Mouse (Mus musculus): ENCODE measurements around the gene Trip10. TPM values are rescaled to one million over a fixed set of nuclear protein-coding genes. Genes with fewer than 3 reads are reported as not detected.

The Trip10 gene
- polyA plus RNA-seq, 1 experiment from 2014 or later = 47.8 TPM

DNA sequence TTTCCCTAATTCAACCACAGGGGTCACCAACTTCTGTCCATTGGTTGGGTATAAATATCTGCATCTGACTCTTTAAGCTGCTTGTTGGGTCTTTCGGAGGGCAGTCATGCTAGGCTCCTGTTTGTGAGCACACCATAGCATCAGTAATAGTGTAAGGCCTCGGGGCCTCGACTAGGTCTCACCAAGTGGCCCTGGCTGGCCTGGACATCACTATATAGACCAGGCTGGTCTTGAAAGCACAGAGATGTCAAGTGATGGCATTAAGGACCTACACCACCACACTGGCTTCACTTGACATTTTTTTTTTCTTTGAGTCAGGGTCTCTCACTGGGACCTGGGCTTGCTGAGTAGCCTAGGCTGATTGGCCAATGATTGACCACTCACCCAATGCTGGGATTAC is 8.9 kb downstream of the Trip10 start:
- H3K9ac ChIP-seq (ENCODE audit: low read length) = no peak overlapping the region
- no peak overlapping the region for H3K4me2 ChIP-seq (ENCODE audit: low read depth, low read length)
- no peak overlapping the region for H3K27ac ChIP-seq (ENCODE audit: low read length)
- H3K27me3 ChIP-seq (ENCODE audit: control insufficient read depth, insufficient read depth, low read length) = no peaks in the 10 kb centered on the region
- H3K9me3 ChIP-seq (replicated peaks; ENCODE audit: control insufficient read depth, low read length) = no peaks in the 10 kb centered on the region
- 89% methylated on average over 3 of the region's 3 CpGs for WGBS
- H3K4me1 ChIP-seq (ENCODE audit: control insufficient read depth, insufficient read depth, low read length) = no peaks in the 10 kb centered on the region
- no peak overlapping the region for H3K4me3 ChIP-seq (ENCODE audit: low read length)
- no peak for ATAC-seq (replicated peaks; ENCODE audit: extremely low read depth, insufficient read depth, low FRiP score)
- peaks cover 53% of the 10 kb centered on the region for H3K36me3 ChIP-seq (ENCODE audit: control insufficient read depth, insufficient read depth)

DNA sequence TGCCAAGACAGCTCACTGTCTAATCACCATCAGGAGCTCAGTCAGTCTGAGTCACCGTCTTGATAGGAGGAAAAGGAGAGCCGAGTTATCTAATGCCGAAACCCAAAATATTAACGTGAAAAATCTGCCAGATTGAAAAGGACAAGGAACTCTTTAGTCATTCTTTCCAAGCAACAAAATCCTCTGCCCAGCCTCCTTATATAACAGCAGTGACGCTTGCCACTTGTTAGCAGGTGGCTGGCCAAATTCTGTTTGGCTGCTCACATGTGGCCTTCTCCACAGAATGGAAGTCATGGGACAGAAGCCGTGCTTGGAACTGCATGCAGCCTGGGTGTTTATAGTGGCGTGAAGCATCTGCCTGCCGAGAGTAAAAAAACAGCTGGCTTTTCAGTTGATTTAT is 10.5 kb downstream of the Trip10 start:
- 84% methylated on average over 8 of the region's 8 CpGs for WGBS
- Histone ChIP-seq H3K4me3 (ENCODE audit: low read length) (no peak overlapping the region), H3K27ac (ENCODE audit: low read length) (no peak overlapping the region), H3K27me3 (ENCODE audit: control insufficient read depth, insufficient read depth, low read length) (no peaks in the 10 kb centered on the region), H3K9me3 (replicated peaks; ENCODE audit: control insufficient read depth, low read length) (no peaks in the 10 kb centered on the region), H3K4me2 (ENCODE audit: low read depth, low read length) (no peak overlapping the region), H3K9ac (ENCODE audit: low read length) (no peak overlapping the region), H3K4me1 (ENCODE audit: control insufficient read depth, insufficient read depth, low read length) (no peaks in the 10 kb centered on the region), H3K36me3 (ENCODE audit: control insufficient read depth, insufficient read depth) (peaks cover 44% of the 10 kb centered on the region)
- ATAC-seq (replicated peaks; ENCODE audit: extremely low read depth, insufficient read depth, low FRiP score) = no peak

DNA sequence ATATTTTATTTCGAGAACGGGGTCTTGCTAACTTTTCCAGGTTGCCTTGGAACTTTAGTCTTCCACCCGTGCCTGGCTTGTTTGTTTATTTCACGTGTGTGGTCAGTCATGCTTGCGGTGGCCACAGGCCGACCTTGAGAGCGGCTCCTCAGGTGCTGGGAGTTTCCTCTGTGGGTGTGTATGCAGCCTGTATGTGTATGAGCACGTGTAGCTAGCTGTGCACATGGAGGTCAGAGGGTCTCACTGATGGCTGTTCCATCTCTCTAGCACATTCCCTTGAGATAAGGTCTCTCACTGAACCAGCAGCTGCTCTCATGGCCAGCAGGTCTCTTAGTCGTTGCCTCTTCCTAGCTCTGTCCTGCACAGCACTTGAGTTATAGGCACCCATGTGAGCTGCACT is 11.1 kb downstream of the Trip10 start:
- WGBS = 64% methylated on average over 9 of the region's 9 CpGs
- Histone ChIP-seq H3K4me1 (ENCODE audit: control insufficient read depth, insufficient read depth, low read length) (peaks cover 4% of the 10 kb centered on the region; the same call in 1 of the 2 replicates), H3K9ac (ENCODE audit: low read length) (no peak overlapping the region), H3K9me3 (replicated peaks; ENCODE audit: control insufficient read depth, low read length) (no peaks in the 10 kb centered on the region), H3K36me3 (ENCODE audit: control insufficient read depth, insufficient read depth) (peaks cover 39% of the 10 kb centered on the region), H3K27me3 (ENCODE audit: control insufficient read depth, insufficient read depth, low read length) (no peaks in the 10 kb centered on the region), H3K4me3 (ENCODE audit: low read length) (no peak overlapping the region), H3K27ac (ENCODE audit: low read length) (no peak overlapping the region), H3K4me2 (ENCODE audit: low read depth, low read length) (no peak overlapping the region)
- ATAC-seq (replicated peaks; ENCODE audit: extremely low read depth, insufficient read depth, low FRiP score) = no peak

DNA sequence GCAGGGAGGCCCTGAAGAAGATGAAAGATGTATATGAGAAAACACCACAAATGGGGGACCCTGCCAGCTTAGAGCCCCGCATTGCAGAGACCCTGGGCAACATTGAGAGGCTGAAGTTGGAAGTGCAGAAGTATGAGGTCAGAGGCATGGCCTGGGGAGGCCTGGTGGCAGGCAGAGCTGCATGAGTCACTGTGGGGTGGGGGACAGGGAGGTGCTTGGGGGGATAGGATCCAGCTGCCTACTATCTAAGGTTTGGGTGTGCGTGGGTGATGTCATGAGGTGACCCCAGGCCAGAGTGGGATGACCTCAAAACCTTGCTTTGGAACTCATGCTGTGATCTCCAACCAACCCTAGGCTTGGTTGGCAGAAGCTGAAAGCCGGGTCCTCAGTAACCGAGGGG is 12.0 kb downstream of the Trip10 start:
- no peak overlapping the region for H3K4me2 ChIP-seq (ENCODE audit: low read depth, low read length)
- no peak overlapping the region for H3K4me3 ChIP-seq (ENCODE audit: low read length)
- WGBS = 91% methylated on average over 4 of the region's 4 CpGs
- H3K9ac ChIP-seq (ENCODE audit: low read length) = no peak overlapping the region
- H3K27ac ChIP-seq (ENCODE audit: low read length) = no peak overlapping the region
- H3K27me3 ChIP-seq (ENCODE audit: control insufficient read depth, insufficient read depth, low read length) = no peaks in the 10 kb centered on the region
- H3K4me1 ChIP-seq (ENCODE audit: control insufficient read depth, insufficient read depth, low read length) = peaks cover 6% of the 10 kb centered on the region; the same call in 1 of the 2 replicates
- no peak for ATAC-seq (replicated peaks; ENCODE audit: extremely low read depth, insufficient read depth, low FRiP score)
- H3K36me3 ChIP-seq (ENCODE audit: control insufficient read depth, insufficient read depth) = peaks cover 37% of the 10 kb centered on the region
- H3K9me3 ChIP-seq (replicated peaks; ENCODE audit: control insufficient read depth, low read length) = no peaks in the 10 kb centered on the region

DNA sequence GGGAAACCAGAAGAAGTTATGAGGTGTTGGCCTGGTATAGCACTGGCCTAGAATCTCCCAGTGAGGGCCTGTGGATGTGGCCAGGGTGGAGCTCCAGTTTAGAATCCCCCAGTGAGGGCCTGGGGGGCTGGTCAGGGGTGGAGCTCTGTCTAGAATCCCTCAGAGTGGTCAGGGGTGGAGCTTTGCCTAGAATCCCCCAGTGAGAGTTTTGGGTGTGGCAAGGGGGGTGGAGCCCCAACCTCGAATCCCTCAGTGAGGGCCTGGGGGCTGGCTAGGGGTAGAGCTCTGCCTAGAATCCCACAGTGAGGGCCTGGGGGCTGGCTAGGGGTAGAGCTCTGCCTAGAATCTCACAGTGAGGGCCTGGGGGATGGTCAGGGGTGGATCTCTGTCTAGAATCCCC is 12.5 kb downstream of the Trip10 start:
- Histone ChIP-seq H3K9ac (ENCODE audit: low read length) (no peak overlapping the region), H3K4me1 (ENCODE audit: control insufficient read depth, insufficient read depth, low read length) (peaks cover 6% of the 10 kb centered on the region; the same call in 1 of the 2 replicates), H3K27me3 (ENCODE audit: control insufficient read depth, insufficient read depth, low read length) (no peaks in the 10 kb centered on the region), H3K36me3 (ENCODE audit: control insufficient read depth, insufficient read depth) (peaks cover 35% of the 10 kb centered on the region), H3K4me3 (ENCODE audit: low read length) (no peak overlapping the region), H3K9me3 (replicated peaks; ENCODE audit: control insufficient read depth, low read length) (no peaks in the 10 kb centered on the region), H3K27ac (ENCODE audit: low read length) (no peak overlapping the region), H3K4me2 (ENCODE audit: low read depth, low read length) (no peak overlapping the region)
- 33% methylated on average over 1 of the region's 1 CpGs for WGBS
- no peak for ATAC-seq (replicated peaks; ENCODE audit: extremely low read depth, insufficient read depth, low FRiP score)

DNA sequence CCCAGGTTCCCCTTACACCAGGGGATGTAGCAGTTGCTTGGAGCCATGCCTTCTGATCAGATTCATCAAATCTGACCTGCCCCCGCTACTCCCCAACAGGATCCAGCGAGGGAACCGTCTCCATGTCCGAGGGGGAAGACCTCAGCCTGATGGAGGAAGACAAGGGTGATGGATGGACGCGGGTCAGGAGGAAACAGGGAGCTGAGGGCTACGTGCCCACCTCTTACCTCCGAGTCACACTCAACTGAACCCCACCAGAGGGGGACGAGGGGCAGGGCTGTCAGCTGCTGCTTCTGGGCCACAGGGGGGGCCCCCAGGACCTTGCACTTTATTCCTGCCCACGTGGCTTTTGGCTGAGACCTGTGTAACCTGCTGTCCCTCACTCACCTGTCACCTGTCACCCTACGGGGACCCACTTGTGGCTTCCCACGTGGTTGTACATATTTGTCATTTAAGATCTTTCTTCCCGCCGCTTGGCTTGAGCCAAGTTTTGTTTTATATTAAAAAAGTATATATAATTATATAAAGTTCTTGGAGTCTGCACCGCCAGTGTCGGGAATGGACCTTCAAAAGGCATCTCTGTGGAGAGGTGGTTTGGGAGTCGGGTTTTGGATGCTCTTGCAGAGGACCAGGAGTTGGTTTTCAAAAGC is 13.8 kb downstream of the Trip10 start:
- no peak for ATAC-seq (replicated peaks; ENCODE audit: extremely low read depth, insufficient read depth, low FRiP score)
- no peak overlapping the region for H3K4me2 ChIP-seq (ENCODE audit: low read depth, low read length)
- WGBS = 89% methylated on average over 17 of the region's 17 CpGs
- H3K27ac ChIP-seq (ENCODE audit: low read length) = no peak overlapping the region
- H3K4me3 ChIP-seq (ENCODE audit: low read length) = no peak overlapping the region
- H3K27me3 ChIP-seq (ENCODE audit: control insufficient read depth, insufficient read depth, low read length) = no peaks in the 10 kb centered on the region
- no peaks in the 10 kb centered on the region for H3K9me3 ChIP-seq (replicated peaks; ENCODE audit: control insufficient read depth, low read length)
- H3K9ac ChIP-seq (ENCODE audit: low read length) = no peak overlapping the region
- H3K4me1 ChIP-seq (ENCODE audit: control insufficient read depth, insufficient read depth, low read length) = peaks cover 6% of the 10 kb centered on the region; the same call in 1 of the 2 replicates
- peaks cover 27% of the 10 kb centered on the region for H3K36me3 ChIP-seq (ENCODE audit: control insufficient read depth, insufficient read depth)

DNA sequence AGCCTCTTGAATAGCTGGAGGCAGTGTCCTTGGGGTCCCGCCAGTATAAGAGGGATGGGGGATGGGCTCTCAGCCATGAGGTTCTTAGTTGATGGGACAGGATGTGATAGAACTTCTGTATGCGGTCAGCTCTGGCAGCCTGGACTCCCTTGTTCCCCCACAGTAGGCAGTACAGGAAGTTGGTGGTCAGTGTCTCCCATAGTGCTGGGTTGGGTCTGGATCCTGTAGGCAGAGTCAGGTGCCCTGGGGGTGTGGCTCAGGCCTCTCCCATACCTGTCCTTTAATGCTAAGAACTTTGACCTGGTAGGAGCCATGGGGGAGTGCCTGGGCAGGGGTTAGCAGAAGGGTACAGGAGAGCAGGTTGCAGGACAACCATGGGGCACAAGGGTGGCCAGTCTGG is 14.9 kb downstream of the Trip10 start:
- Histone ChIP-seq H3K27me3 (ENCODE audit: control insufficient read depth, insufficient read depth, low read length) (no peaks in the 10 kb centered on the region), H3K4me3 (ENCODE audit: low read length) (no peak overlapping the region), H3K27ac (ENCODE audit: low read length) (no peak overlapping the region), H3K36me3 (ENCODE audit: control insufficient read depth, insufficient read depth) (peaks cover 18% of the 10 kb centered on the region), H3K9ac (ENCODE audit: low read length) (no peak overlapping the region), H3K4me2 (ENCODE audit: low read depth, low read length) (no peak overlapping the region), H3K9me3 (replicated peaks; ENCODE audit: control insufficient read depth, low read length) (no peaks in the 10 kb centered on the region), H3K4me1 (ENCODE audit: control insufficient read depth, insufficient read depth, low read length) (peaks cover 6% of the 10 kb centered on the region; the same call in 1 of the 2 replicates)
- WGBS = 59% methylated on average over 2 of the region's 2 CpGs
- ATAC-seq (replicated peaks; ENCODE audit: extremely low read depth, insufficient read depth, low FRiP score) = no peak

DNA sequence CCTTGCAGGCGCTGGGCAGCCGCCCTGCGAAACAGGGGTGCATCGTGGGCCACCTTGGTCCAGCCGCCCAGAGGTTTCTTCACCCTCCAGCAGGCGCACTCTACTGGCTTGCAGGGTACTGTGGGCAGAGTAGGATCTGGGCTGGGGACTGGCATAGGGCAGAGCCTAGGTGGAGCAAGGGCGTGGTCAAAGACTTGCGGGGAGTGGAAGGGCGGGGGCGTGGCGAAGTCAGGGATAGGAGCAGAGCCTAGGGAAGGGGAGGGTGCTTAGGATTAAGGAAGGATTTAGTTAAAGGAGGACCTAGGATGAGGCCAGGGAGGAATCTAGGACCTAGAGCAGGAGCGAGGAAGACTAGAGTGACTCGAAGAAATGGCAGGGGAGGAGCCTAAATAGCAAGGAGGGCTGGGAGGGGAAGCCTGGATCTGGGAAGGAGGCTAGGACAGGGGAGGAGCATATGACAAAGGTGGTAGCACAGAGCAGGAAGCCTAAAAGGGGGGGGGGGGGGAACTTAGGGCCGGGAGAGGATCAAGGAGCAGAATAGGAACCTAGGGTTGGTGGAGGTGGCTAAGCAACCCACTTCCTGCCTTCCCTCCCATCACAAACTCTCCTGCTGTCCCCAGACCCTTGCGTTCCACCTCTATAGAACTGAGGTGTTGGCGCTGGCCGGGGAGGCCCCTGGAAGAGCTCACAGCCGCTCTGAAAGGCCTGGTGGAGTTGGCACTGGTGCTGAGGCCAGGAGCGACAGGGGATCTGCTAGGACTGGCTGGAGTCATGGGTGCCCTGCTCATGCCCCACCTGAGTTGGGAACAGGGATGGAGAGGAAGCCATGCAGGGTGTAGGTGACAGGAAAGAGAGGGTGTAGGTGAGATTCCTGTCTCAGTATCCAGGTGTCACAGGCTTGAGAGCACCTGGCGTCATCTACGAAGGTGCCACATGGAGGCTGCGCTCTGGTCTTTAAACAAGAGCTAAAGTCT is 16.0 kb downstream of the Trip10 start:
- peak; percentile 62 for ATAC-seq (replicated peaks; ENCODE audit: extremely low read depth, insufficient read depth, low FRiP score)
- H3K4me3 ChIP-seq (ENCODE audit: low read length) = no peak overlapping the region
- H3K36me3 ChIP-seq (ENCODE audit: control insufficient read depth, insufficient read depth) = peaks cover 13% of the 10 kb centered on the region
- H3K9me3 ChIP-seq (replicated peaks; ENCODE audit: control insufficient read depth, low read length) = no peaks in the 10 kb centered on the region
- H3K4me2 ChIP-seq (ENCODE audit: low read depth, low read length) = peak overlapping the region; percentile 45
- H3K27ac ChIP-seq (ENCODE audit: low read length) = no peak overlapping the region
- 32% methylated on average over 21 of the region's 22 CpGs for WGBS
- no peaks in the 10 kb centered on the region for H3K27me3 ChIP-seq (ENCODE audit: control insufficient read depth, insufficient read depth, low read length)
- peaks cover 6% of the 10 kb centered on the region; the same call in 1 of the 2 replicates for H3K4me1 ChIP-seq (ENCODE audit: control insufficient read depth, insufficient read depth, low read length)
- H3K9ac ChIP-seq (ENCODE audit: low read length) = no peak overlapping the region

DNA sequence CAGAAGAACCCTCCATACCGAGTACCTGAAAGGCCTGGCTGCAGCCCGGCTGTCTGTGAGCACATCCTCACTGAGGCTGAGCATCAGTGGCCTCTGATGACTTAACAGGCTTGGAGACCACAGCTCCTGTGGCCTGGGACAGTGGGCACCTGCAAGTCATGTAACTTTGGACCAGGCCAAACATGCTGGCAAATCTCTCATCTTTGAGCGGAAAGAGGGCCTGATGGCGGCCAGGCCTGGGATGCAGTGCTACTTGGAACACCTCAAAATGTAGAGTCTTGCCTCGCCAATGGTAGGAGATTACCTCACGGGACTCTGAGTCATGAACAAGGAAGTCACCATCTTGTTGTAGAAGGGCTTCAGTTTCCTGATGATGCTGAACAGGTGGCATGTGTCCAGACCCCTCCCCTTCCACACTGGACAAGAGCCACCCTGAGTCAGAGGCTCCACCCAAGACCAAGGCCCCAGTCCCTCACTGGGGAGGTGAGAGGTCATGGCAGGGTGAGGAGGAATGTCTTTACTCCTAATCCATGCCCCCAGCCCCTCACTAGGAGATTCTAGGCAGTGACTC is 18.4 kb downstream of the Trip10 start:
- no peaks in the 10 kb centered on the region for H3K36me3 ChIP-seq (ENCODE audit: control insufficient read depth, insufficient read depth)
- H3K27ac ChIP-seq (ENCODE audit: low read length) = no peak overlapping the region
- no peak for ATAC-seq (replicated peaks; ENCODE audit: extremely low read depth, insufficient read depth, low FRiP score)
- no peak overlapping the region for H3K4me2 ChIP-seq (ENCODE audit: low read depth, low read length)
- H3K4me1 ChIP-seq (ENCODE audit: control insufficient read depth, insufficient read depth, low read length) = peaks cover 6% of the 10 kb centered on the region; the same call in 1 of the 2 replicates
- H3K27me3 ChIP-seq (ENCODE audit: control insufficient read depth, insufficient read depth, low read length) = no peaks in the 10 kb centered on the region
- H3K9me3 ChIP-seq (replicated peaks; ENCODE audit: control insufficient read depth, low read length) = no peaks in the 10 kb centered on the region
- WGBS = 86% methylated on average over 6 of the region's 6 CpGs
- no peak overlapping the region for H3K9ac ChIP-seq (ENCODE audit: low read length)
- H3K4me3 ChIP-seq (ENCODE audit: low read length) = no peak overlapping the region
